Mouse (Mus musculus): ENCODE results near the gene Znrf1.
A peak's percentile ranks its signal among the peaks of the same experiment; 100 is the strongest.

Gene Znrf1

DNA sequence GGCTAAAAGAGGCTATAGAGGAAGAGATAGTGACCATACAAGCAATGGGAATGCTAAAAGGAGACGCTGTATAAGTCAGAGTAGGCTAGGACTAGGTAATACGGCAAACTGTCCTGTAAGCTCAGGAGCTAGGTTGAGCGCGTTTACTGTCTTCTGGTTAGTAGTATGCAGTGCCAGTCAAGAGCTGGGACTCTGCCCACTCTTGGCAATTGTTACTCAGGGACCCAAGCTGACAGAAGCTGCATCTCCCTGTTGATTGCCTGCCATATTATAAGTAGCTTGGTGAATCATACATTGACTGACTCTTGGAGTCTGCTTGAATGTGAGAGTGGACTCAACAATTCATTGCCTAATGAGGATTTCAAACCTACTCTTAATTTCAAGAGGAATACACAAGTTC lies 66.2 kb downstream of the Znrf1 start:
- DNase-seq = no peak

- no peak for DNase-seq
Measured at GRCm38 (mm10) chr8:111604986-111605385, 69.1 kb downstream of the Znrf1 start.

DNA sequence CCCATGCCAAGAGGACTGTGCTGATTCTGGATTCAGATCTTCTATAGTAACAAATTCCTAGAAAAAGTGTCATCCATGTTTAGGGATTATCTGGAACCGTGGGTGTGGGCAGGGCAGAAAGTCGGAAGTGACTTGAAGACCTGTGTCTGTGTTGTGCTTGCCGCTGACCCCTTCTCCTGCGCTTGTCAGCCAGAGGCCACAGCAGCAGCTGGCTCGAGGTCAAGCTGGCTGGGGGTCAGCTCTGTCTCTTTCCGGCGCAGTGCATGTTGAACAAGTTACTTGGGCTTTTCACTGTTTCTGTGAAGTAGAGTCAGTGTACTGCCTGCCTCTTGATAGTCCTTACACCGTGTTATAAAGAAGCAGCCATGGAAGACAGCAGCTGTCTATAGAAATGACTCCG lies 71.1 kb downstream of the Znrf1 start:
- DNase-seq = no peak

DNA sequence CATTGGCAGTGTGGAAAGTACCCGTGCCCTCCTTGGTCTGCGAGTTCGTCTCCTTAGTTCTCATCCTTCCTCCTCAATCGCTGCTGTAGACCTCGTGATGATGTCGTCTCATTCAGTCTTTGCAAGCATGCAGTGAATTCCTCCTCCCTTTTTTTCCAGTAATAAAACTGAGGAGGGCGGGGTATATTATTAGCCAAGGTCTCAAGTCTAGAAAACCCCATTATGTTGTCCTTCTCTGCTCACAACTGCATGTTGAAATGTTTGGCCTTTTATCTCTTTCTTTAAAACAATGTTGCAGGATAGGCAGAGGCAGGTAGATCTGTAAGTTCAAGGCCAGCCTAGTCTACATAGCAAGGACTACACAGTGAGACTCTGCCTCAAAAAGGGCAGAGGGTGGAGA lies 71.5 kb downstream of the Znrf1 start:
- no peak for DNase-seq

GRCm38 (mm10) chr8:111613181-111613580 lies 77.3 kb downstream of the Znrf1 start:
- DNase-seq = no peak

DNA sequence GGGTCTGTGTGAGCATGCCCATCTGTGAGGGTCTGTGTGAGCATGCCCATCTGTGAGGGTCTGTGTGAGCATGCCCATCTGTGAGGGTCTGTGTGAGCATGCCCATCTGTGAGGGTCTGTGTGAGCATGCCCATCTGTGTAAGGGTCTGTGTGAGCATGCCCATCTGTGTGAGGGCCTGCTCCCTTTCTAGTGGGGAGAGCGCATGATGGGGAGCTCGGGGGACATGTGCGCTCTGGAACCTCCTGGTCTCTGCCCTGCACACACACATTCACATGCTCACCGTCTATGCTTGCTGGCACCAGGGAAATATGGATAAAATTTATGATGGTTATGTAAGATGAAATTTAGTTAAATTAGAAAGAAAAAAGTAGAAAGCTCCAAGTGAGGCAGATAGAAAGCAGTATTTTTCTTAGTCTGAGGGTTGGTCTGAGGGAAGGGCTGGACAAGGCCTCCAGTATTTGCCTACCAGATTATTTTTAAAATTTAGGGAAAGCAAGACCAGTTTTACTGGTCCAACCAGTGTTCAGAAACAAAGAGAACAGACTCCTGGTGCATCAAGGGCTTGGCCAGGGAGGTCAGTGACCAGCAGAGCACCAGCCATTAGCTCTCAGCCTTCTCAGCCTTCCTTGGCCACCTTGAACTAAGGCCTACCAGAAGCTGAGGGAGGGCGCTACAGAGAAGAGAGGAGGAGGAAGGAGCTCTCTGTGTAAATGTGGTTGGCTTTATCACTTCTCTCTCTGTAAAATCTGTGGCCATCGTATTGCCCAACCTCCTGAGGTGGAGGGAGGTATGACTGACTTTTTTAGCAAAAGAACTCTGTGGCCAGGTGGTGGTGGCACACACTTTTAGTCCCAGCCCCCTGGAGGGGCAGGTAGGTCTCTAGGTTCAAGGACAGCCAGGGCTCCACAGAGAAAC lies 79.1 kb downstream of the Znrf1 start:
- no peak for DNase-seq

DNA sequence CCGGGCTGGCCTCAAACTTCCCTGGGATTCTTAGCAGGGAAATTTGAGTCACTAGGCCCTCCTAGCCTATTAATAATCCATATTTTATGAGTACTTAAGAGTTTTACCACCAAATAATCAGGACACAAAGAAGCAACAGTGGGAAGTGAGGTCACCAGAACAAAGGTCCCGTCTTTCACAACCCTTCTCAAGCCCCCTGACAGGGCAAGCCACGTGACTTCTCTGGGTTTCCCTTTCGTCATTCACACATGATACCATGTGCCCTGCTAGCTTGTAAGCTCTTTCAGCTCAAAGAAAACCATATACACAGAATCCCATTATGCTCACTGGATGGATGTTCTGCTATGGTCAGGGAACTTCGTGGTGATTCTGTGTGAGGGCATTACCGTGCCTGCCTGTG lies 81.9 kb downstream of the Znrf1 start:
- no peak for DNase-seq

DNA sequence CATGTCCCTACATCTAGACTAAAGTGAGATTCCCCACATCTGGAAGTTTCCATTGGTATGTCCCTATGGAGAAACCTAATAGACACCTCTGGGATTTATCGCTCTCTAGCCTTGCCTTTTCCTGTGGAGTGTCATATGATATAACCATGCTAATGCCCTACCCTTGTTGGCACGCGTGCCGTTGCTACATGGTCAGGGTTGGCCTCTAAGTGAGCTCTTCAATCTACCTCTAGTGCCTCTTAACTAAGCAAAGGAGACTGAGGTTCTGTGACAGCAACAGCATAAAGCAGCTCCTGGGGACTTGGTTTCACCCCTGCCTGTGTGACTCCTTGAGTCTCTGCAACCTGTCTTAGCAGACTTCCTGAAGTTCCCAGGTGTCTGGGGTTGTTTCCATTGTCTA lies 82.4 kb downstream of the Znrf1 start:
- no peak for DNase-seq

DNA sequence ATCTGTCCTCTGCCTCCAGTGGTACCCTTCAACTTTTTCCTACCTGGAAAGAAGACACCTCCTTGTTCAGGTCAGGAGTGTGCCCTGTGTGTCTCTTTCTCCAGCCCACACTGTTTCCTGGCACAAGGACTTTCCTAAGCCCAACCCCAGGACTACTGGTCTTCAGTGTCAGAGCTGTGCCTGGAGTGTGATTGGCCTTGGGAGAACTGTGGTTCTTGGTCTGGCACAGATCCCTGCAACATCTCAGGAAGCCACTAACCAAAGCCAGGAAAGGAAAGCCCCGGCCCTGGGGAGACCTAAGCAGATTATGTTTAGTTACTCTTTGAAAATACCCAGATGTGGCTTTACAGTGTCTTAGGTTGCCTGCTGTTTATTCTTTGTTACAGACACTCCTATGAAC lies 84.0 kb downstream of the Znrf1 start:
- no peak for DNase-seq

GRCm38 (mm10) chr8:111622104-111622503 lies 86.2 kb downstream of the Znrf1 start:
- DNase-seq = no peak

- no peak for DNase-seq
Measured at GRCm38 (mm10) chr8:111622553-111622952, 86.7 kb downstream of the Znrf1 start.

DNA sequence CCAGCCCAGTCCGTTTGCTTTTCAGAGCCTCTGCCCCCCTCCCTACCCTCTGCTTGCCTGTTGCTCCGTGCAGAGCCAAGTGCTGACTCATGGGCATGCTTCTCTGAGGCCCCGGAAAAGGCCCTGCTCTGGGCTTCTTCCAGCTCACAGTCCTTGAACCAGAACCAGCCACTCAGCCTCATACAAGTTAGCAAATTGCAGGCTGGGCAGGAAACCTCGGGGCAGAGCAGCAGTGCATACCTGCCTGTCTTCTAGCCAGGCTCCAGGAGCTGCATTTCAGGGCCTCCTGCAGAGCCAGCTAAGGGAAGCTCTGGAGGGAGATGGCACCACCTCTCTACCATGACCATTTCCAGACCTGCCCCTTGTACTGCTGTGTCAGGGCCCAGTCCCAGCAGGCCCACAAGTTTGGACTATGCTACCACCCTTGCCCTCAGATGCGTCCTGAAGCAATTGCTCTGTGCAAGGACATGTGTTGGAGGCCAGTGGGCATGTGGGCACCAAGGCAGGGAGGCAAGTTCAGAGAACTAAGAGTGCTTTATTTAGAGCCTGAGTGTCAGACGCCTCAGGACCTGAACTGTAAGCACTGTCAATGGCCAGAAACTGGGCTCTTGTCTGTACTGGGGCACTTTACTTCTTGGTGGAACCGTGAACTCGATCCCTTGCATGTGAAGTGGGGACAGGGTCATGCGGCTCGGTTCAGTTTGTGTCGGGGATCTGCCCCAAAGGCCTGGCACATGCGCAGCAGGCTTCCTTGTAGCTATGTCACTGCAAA lies 88.4 kb downstream of the Znrf1 start:
- DNase-seq = no peak

DNA sequence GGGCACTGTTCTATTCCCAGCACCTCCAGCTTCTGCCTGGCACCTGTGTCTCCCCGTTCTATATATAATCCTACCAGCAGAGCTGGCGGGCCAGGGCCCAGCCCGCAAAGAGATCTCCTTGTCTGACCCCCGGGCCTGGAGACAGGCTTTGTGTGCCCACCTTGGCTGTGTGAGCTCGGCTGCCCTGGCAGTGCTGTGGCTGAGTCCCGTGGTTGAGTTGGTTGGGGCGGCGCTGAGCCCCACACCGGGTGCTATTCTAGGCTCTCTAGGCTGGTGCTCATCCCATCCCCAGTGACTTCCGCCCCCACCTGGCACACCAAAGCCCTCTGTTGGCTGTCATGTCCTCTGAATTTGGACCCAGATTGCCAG lies 88.9 kb downstream of the Znrf1 start:
- peak; percentile 33 for DNase-seq

DNA sequence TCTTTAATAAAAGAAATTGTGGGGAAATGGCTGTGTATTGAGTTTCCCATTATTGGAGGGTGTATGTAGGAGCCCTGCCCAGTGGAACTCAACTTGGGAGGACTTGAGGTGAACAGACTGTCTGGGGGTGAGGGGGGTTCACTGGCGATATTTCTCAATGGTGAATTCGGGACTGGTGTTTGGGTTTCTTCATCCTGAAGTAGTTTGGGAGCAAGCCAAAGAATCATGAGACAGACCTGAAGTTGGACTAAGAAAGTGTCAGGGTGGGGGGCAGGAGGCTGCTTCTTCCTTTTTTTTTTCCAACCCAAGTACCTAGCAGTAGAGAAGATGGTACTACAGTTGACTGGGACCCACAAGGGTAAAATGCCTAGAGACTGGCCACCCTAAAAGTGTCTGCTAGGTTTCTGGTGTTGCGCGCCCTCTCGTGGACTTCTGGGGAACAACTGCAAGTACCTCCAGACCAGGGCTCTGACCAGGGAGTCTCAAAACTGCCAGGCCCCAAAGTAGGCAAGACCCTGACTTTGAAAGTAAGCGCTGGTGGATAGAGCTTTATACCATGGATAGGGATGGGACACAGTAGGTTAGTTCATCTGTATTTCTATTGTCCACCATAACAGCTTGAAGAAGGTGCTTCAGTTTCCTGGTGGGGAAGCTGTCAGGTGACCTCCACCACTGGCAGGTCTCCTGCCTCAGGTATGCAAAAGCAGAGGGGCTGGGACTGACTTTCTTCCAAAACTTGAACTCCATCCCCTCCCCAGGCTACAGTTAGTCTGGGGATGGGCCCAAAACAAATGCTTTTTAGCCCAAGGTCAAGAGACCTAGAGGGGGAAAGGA lies 90.0 kb downstream of the Znrf1 start:
- peak; percentile 73 for DNase-seq

DNA sequence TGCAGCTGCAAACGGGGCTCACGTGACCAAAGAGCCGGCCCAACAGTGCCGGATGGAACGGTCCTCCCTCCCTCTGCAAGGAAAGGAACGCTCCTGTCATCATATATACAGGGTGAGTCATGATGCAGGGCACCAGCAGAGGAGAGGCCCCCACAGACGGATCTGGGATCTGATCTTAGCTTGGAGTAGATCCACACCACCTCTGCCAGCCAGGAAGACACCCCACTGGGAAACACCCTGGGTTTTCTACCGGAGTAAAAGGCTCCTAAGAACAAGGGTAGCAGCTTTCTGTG lies 90.6 kb downstream of the Znrf1 start:
- peak; percentile 29 for DNase-seq

DNA sequence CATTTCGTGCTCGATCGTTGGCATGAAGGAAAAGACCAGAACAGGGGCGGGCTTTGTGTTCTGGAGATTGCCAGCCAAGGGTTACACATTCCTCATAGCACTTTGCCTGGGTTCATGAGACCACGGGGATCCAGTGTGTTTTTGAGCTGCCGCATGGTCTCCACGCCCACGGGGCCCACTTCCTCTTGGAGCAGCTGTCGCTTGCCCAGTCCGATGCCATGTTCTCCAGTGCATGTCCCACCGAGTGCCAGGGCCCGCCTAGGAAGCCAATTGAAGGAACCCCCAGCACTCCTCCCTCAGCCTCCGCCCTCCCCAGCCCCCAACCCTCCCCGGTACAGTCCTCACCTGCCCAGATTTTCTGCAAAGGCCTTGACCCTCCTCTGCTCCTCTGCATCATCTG lies 91.0 kb downstream of the Znrf1 start:
- no peak for DNase-seq

GRCm38 (mm10) chr8:111627923-111628322 lies 92.0 kb downstream of the Znrf1 start:
- no peak for DNase-seq

DNA sequence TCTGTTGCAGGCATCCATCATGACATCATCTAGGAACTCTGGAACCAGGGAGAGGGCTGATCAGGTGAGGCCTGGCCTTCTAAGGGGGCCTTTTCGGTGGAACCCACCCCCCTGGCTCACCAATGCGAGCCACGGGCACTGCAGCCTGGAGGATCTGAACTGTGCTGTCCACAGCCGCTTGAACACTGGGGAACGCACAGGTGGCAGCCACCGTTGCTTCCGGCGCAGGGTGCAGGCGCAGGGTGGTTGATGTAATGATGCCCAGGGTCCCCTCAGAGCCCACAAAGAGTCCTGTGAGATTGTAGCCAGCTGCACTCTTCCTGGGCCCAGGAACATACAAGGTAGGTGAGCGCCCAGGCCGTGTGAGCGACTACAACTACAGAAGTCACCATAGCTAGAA lies 92.5 kb downstream of the Znrf1 start:
- DNase-seq = no peak

GRCm38 (mm10) chr8:111628894-111629501 lies 93.1 kb downstream of the Znrf1 start:
- DNase-seq = no peak

DNA sequence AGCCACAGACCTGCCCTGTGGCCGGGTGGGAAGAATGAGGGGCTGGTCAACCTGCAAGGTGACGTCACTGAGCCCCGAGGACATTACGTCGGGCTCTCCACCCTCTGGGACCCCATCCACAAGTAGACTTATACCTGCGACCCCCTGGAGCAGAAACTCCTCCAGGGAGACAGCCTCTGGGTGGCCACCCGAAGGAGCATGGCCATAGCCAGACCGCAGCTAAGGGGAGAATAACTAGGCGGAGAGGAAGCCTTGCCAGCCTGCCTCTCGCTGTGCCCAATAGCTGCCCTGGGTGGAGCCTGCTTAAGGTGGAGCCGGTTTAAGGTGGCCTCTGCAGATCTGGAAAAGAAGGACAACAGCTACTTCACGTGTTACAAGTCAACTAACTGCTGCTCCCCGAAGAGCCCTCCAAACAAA lies 94.2 kb downstream of the Znrf1 start, which contains the start of gene Ldhd:
TSS of gene Ldhd (minus strand) at position 270 of the 417 bp plus-strand sequence.
- peak; percentile 35 for DNase-seq

GRCm38 (mm10) chr8:111631589-111631988 lies 95.7 kb downstream of the Znrf1 start:
- DNase-seq = no peak

DNA sequence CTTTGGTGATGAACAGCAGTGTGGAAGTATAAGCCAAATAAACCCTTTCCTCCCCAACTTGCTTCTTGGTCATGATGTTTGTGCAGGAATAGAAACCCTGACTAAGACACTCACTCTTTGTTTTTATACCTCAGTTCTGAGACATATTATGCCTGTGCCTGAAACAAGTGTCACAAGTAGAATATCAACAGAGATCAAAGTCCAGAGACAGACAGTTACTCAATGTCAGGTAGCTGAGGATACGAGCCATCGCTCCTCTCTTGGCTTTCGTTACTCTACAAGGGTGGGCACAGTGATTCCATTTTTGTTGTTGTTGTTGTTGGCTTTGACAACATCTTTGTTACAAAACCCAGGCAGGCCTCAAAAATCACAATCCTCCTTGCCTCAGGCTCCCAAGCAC lies 97.1 kb downstream of the Znrf1 start:
- no peak for DNase-seq

GRCm38 (mm10) chr8:111638086-111638485 lies 102.2 kb downstream of the Znrf1 start:
- DNase-seq = no peak

Measured in right cerebral cortex, postnatal 14 days (tissue).